Mouse (Mus musculus): ENCODE results near the gene Xpnpep3. TPM values are rescaled to one million over a fixed set of nuclear protein-coding genes. Genes with fewer than 3 reads are reported as not detected.
A peak's percentile ranks its signal among the peaks of the same experiment; 100 is the strongest.
"Not testable (repeated sequence)": the region's sequence is repeated elsewhere in the genome, so short reads cannot be mapped to it uniquely, and the experiment has no call there.

Xpnpep3 gene
- polyA plus RNA-seq, 2 experiments: 3.0 to 3.2 TPM

- H3K27me3 ChIP-seq (ENCODE audit: control insufficient read depth, insufficient read depth, low read length): no peaks in the 10 kb centered on the region
- no peak overlapping the region for H3K4me2 ChIP-seq (ENCODE audit: low read depth)
- DNase-seq (ENCODE audit: low read depth in 3 of 3, low spot score in 3 of 3) (no peak), ATAC-seq (ENCODE audit: insufficient read depth) (no peak)
- H3K4me1 ChIP-seq (replicated peaks; ENCODE audit: control insufficient read depth in 2 of 2, insufficient read depth in 2 of 2, low read length in 1 of 2): peaks cover 9% of the 10 kb centered on the region in 2 experiments
- H3K9me3 ChIP-seq (ENCODE audit: control insufficient read depth, low read length): no peaks in the 10 kb centered on the region
- H3K4me3 ChIP-seq (ENCODE audit: insufficient read depth in 1 of 2, low read depth in 2 of 2, low read length in 2 of 2): no peak overlapping the region
- peaks cover 53% of the 10 kb centered on the region for H3K36me3 ChIP-seq (replicated peaks; ENCODE audit: control insufficient read depth, insufficient read depth, low read depth)
- TF ChIP-seq EP300 (IDR thresholded peaks at IDR 0.05; ENCODE audit: low read depth) (no peak), CTCF (IDR thresholded peaks at IDR 0.05; ENCODE audit: low read depth) (no peak)
- no peak overlapping the region for H3K9ac ChIP-seq (replicated peaks)
- WGBS (ENCODE audit: insufficient replicate concordance): 91% methylated on average over 8 of the region's 8 CpGs
- H3K27ac ChIP-seq: no peak overlapping the region
These were observed 70.8 kb downstream of the Xpnpep3 start for GRCm38 (mm10) chr15:81470735-81471134.

- 69% methylated on average over 5 of the region's 5 CpGs for WGBS (ENCODE audit: insufficient replicate concordance)
- no peak overlapping the region for H3K4me3 ChIP-seq (ENCODE audit: insufficient read depth in 1 of 2, low read depth in 2 of 2, low read length in 2 of 2)
- peaks cover 53% of the 10 kb centered on the region for H3K36me3 ChIP-seq (replicated peaks; ENCODE audit: control insufficient read depth, insufficient read depth, low read depth)
- no peak overlapping the region for H3K4me2 ChIP-seq (ENCODE audit: low read depth)
- no peak overlapping the region for H3K27ac ChIP-seq
- DNase-seq (ENCODE audit: low read depth in 3 of 3, low spot score in 3 of 3): no peak
- no peaks in the 10 kb centered on the region for H3K27me3 ChIP-seq (ENCODE audit: control insufficient read depth, insufficient read depth, low read length)
- TF ChIP-seq CTCF (IDR thresholded peaks at IDR 0.05; ENCODE audit: low read depth) (no peak), EP300 (IDR thresholded peaks at IDR 0.05; ENCODE audit: low read depth) (no peak)
- H3K4me1 ChIP-seq (replicated peaks; ENCODE audit: control insufficient read depth in 2 of 2, insufficient read depth in 2 of 2, low read length in 1 of 2): peaks cover 8 to 12% of the 10 kb centered on the region in 2 experiments
- no peak overlapping the region for H3K9ac ChIP-seq (replicated peaks)
- H3K9me3 ChIP-seq (ENCODE audit: control insufficient read depth, low read length): no peaks in the 10 kb centered on the region
- no peak for ATAC-seq (ENCODE audit: insufficient read depth)
These were observed 72.3 kb downstream of the Xpnpep3 start for GRCm38 (mm10) chr15:81472256-81472655.

- no peaks in the 10 kb centered on the region for H3K9me3 ChIP-seq (ENCODE audit: control insufficient read depth, low read length)
- no peak overlapping the region for H3K27ac ChIP-seq
- H3K4me3 ChIP-seq (ENCODE audit: insufficient read depth in 1 of 2, low read depth in 2 of 2, low read length in 2 of 2): no peak overlapping the region
- WGBS (ENCODE audit: insufficient replicate concordance): 36% methylated on average over 3 of the region's 3 CpGs
- no peaks in the 10 kb centered on the region for H3K27me3 ChIP-seq (ENCODE audit: control insufficient read depth, insufficient read depth, low read length)
- H3K36me3 ChIP-seq (replicated peaks; ENCODE audit: control insufficient read depth, insufficient read depth, low read depth): peaks cover 38% of the 10 kb centered on the region
- H3K4me1 ChIP-seq (replicated peaks; ENCODE audit: control insufficient read depth in 2 of 2, insufficient read depth in 2 of 2, low read length in 1 of 2): peaks cover 0 to 6% of the 10 kb centered on the region in 2 experiments; a peak in 2 of 4 replicates
- H3K4me2 ChIP-seq (ENCODE audit: low read depth): no peak overlapping the region
- peak; percentile 42 for TF ChIP-seq CTCF (IDR thresholded peaks at IDR 0.05; ENCODE audit: low read depth)
- TF ChIP-seq EP300 (IDR thresholded peaks at IDR 0.05; ENCODE audit: low read depth): no peak
- H3K9ac ChIP-seq (replicated peaks): no peak overlapping the region
- ATAC-seq (ENCODE audit: insufficient read depth) (no peak), DNase-seq (ENCODE audit: low read depth in 3 of 3, low spot score in 3 of 3) (no peak)
These were observed 75.7 kb downstream of the Xpnpep3 start for GRCm38 (mm10) chr15:81475654-81476053.

GRCm38 (mm10) chr15:81476597-81476996, 76.7 kb downstream of the Xpnpep3 start:
- Histone ChIP-seq H3K27me3 (ENCODE audit: control insufficient read depth, insufficient read depth, low read length) (no peaks in the 10 kb centered on the region), H3K27ac (no peak overlapping the region), H3K9ac (replicated peaks) (no peak overlapping the region), H3K4me2 (ENCODE audit: low read depth) (peak overlapping the region; percentile 4; the same call in 1 of the 2 replicates), H3K36me3 (replicated peaks; ENCODE audit: control insufficient read depth, insufficient read depth, low read depth) (peaks cover 30% of the 10 kb centered on the region), H3K4me1 (replicated peaks; ENCODE audit: control insufficient read depth in 2 of 2, insufficient read depth in 2 of 2, low read length in 1 of 2) (peaks cover 0 to 10% of the 10 kb centered on the region in 2 experiments; a peak in 3 of 4 replicates), H3K9me3 (ENCODE audit: control insufficient read depth, low read length) (no peaks in the 10 kb centered on the region), H3K4me3 (ENCODE audit: insufficient read depth in 1 of 2, low read depth in 2 of 2, low read length in 2 of 2) (no peak overlapping the region)
- 11% methylated on average over 2 of the region's 2 CpGs for WGBS (ENCODE audit: insufficient replicate concordance)
- no peak for TF ChIP-seq EP300 (IDR thresholded peaks at IDR 0.05; ENCODE audit: low read depth)
- no peak for TF ChIP-seq CTCF (IDR thresholded peaks at IDR 0.05; ENCODE audit: low read depth)
- DNase-seq (ENCODE audit: low read depth in 3 of 3, low spot score in 3 of 3) (peak in 1 of 3 experiments; percentile 23), ATAC-seq (ENCODE audit: insufficient read depth) (peak; percentile 64)

- DNase-seq (ENCODE audit: low read depth in 3 of 3, low spot score in 3 of 3) (no peak), ATAC-seq (ENCODE audit: insufficient read depth) (no peak)
- no peak overlapping the region for H3K27ac ChIP-seq
- no peaks in the 10 kb centered on the region for H3K27me3 ChIP-seq (ENCODE audit: control insufficient read depth, insufficient read depth, low read length)
- 67% methylated on average over 21 of the region's 21 CpGs for WGBS (ENCODE audit: insufficient replicate concordance)
- H3K4me3 ChIP-seq (ENCODE audit: insufficient read depth in 1 of 2, low read depth in 2 of 2, low read length in 2 of 2): no peak overlapping the region
- peaks cover 8% of the 10 kb centered on the region for H3K36me3 ChIP-seq (replicated peaks; ENCODE audit: control insufficient read depth, insufficient read depth, low read depth)
- no peaks in the 10 kb centered on the region for H3K9me3 ChIP-seq (ENCODE audit: control insufficient read depth, low read length)
- no peak overlapping the region for H3K4me2 ChIP-seq (ENCODE audit: low read depth)
- peaks cover 0 to 10% of the 10 kb centered on the region in 2 experiments; a peak in 3 of 4 replicates for H3K4me1 ChIP-seq (replicated peaks; ENCODE audit: control insufficient read depth in 2 of 2, insufficient read depth in 2 of 2, low read length in 1 of 2)
- no peak overlapping the region for H3K9ac ChIP-seq (replicated peaks)
- no peak for TF ChIP-seq CTCF (IDR thresholded peaks at IDR 0.05; ENCODE audit: low read depth)
- no peak for TF ChIP-seq EP300 (IDR thresholded peaks at IDR 0.05; ENCODE audit: low read depth)
These were observed 79.7 kb downstream of the Xpnpep3 start for GRCm38 (mm10) chr15:81479446-81480213.

GRCm38 (mm10) chr15:81480284-81480683, 80.3 kb downstream of the Xpnpep3 start:
- not testable (repeated sequence) for H3K27me3 ChIP-seq (ENCODE audit: control insufficient read depth, insufficient read depth, low read length); DNase-seq (ENCODE audit: low read depth in 3 of 3, low spot score in 3 of 3); H3K4me3 ChIP-seq (ENCODE audit: insufficient read depth in 1 of 2, low read depth in 2 of 2, low read length in 2 of 2); H3K4me1 ChIP-seq (replicated peaks; ENCODE audit: control insufficient read depth in 2 of 2, insufficient read depth in 2 of 2, low read length in 1 of 2); H3K9me3 ChIP-seq (ENCODE audit: control insufficient read depth, low read length); H3K4me2 ChIP-seq (ENCODE audit: low read depth); H3K27ac ChIP-seq; ATAC-seq (ENCODE audit: insufficient read depth); H3K36me3 ChIP-seq (replicated peaks; ENCODE audit: control insufficient read depth, insufficient read depth, low read depth); H3K9ac ChIP-seq (replicated peaks)
- 74% methylated on average over 3 of the region's 3 CpGs for WGBS (ENCODE audit: insufficient replicate concordance)
